Mouse (Mus musculus) thymus, adult 2 months (tissue): ENCODE data around the gene Fus.

ENCODE experiments used
- CTCF ChIP-seq: fragments of 200-500 bp; IDR thresholded peaks from 2 replicates; pipeline ENCODE4 v1.5.1; 2012; ENCODE audit warnings: mild to moderate bottlenecking, control low read depth, low read length, moderate library complexity, borderline replicate concordance; ENCODE audit not compliant: control insufficient read depth, poor library complexity, insufficient read depth; ENCODE audit errors: extremely low read depth
- POLR2A ChIP-seq: fragments of 200-500 bp; IDR thresholded peaks from 2 replicates; pipeline ENCODE4 v1.6.1; 2012; ENCODE audit warnings: mild to moderate bottlenecking, low read length, control low read depth, moderate library complexity; ENCODE audit not compliant: control insufficient read depth, poor library complexity, insufficient read depth; ENCODE audit errors: extremely low read depth

DNA sequence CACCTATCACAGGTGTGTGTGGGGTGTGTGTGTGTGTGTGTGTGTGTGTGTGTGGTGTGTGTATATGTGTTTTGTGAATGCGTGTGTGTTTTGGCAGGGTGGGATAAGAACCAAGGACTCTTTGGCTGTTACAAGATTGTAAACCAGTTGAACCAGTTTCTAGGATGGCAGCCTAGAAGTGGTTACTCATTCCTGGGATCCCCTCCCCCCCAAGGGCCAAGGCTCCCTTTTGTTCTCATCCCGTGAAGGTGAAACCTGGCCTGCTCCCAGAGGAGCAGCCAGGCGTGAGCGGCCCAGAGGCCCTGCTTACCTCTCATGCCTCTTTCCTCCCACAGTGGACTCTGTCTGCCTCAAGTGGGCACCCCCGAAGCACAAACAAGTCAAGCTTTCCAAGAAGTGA, 42.0 kb upstream of the Fus start:
- no peak for TF ChIP-seq CTCF
- no peak for TF ChIP-seq POLR2A
